Mouse (Mus musculus) right cerebral cortex, postnatal 10 days (tissue): Measurements from ENCODE around the gene Gm6882.
"Not testable (repeated sequence)": the region's sequence is repeated elsewhere in the genome, so short reads cannot be mapped to it uniquely, and the experiment has no call there.

Experiments used
- DNase-seq, 2 experiments: peaks; one replicate each; pipeline ENCODE4 v3.0.0; 2021; ENCODE audit warnings: low spot score in 2 of 2

Gm6882 gene

DNA sequence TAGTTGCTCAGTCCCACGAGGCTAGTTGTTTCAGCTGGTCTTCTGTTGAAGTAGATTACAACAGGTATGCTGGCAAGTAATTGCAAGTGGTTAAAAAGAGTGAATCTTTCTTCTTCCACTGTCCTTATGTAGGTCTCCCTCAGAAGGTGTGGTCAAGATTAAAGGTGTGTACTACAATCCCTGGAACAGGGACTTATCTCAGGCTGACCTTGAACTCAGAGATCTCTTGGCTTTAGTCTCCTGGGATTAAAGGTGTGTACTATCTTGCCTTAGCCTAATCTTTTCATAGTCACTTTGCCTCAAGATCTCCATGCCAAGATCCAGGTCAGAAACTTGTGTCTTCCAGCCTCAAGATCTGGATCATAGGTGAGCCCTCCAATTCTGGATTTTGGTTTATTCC is at the start of gene Gm6882:
Gm6882 (minus strand) TSS at position 101 of the 400 bp plus-strand sequence.
- not testable (repeated sequence) for DNase-seq
